7 mouse cellular contexts compared by ENCODE assay signal in the genomic region with DNA sequence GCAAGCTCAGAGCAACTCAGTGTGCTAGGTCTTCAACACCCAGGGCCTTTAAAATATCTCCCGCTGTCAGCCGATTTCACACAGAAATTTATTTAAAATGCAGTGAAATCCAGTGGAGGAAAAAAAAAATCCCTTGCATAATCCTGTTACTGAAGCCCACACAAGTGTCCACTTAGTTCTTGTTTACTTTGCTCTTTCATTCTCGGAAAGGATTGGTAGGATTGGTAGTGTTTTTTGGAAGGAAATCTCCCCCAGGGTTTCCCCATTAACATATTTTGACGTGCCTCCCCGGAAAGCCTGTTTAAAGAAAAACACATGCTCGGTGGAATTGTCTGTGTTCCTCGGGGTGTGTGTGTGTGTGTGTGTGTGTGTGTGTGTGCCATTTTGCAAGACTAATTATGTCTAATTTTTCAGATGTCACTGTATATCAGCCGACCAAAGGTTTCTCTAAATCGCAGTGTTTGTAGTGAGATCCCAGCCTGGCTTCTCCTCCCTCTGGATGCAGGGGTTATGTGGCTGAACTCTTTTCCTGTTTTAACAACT. TPM values are rescaled to one million over a fixed set of nuclear protein-coding genes. Genes with fewer than 3 reads are reported as not detected.
DNase-seq lines count a peak whose midpoint lies in the region; ATAC-seq and TF ChIP-seq lines count a peak whose summit lies in the region.

No protein-coding gene starts in this region.

- H3K4me2 ChIP-seq in forebrain, embryonic 12.5 days: peak overlapping the region; percentile 92
- H3K4me2 ChIP-seq in myocyte (ENCODE audit: low read depth): peak overlapping the region; percentile 15

- H3ac ChIP-seq in myocyte (ENCODE audit: control insufficient read depth, insufficient read length): no peak overlapping the region

- no peaks in the 10 kb centered on the region for H3K79me2 ChIP-seq in myocyte (ENCODE audit: control insufficient read depth, insufficient read depth)

- DNase-seq in retina, embryonic 14.5 days (ENCODE audit: low spot score): peak; percentile 15
- DNase-seq in retina, postnatal 1 day: no peak
- DNase-seq in kidney, postnatal 14 days: peak; percentile 20
- DNase-seq in MN1 (ENCODE audit: low spot score): no peak
- DNase-seq in ovary, postnatal 36 days (ENCODE audit: low spot score): no peak

- H3K27ac ChIP-seq in forebrain, embryonic 12.5 days: no peak overlapping the region

- peak overlapping the region; percentile 51 for H3K9ac ChIP-seq in forebrain, embryonic 12.5 days

- H3K4me3 ChIP-seq in forebrain, embryonic 12.5 days (replicated peaks): peak overlapping the region; percentile 46
- H3K4me3 ChIP-seq in myocyte: no peak overlapping the region

- H3K36me3 ChIP-seq in forebrain, embryonic 12.5 days (replicated peaks): no peaks in the 10 kb centered on the region
- no peaks in the 10 kb centered on the region for H3K36me3 ChIP-seq in myocyte (ENCODE audit: control insufficient read depth, insufficient read depth)

- H3K4me1 ChIP-seq in forebrain, embryonic 12.5 days: peaks cover 16% of the 10 kb centered on the region

- WGBS in forebrain, embryonic 12.5 days: 9% methylated on average over 9 of the region's 9 CpGs

- H3K9me3 ChIP-seq in forebrain, embryonic 12.5 days: no peaks in the 10 kb centered on the region

- 0 out of 2 replicates have a peak, but pooled peaks have one; percentile 23 for ATAC-seq in forebrain, embryonic 12.5 days (ENCODE audit: low FRiP score)

- TF ChIP-seq POLR2A in myocyte (IDR thresholded peaks at IDR 0.05; ENCODE audit: insufficient read length, low read depth): no peak

- peaks cover 40% of the 10 kb centered on the region for H3K27me3 ChIP-seq in forebrain, embryonic 12.5 days
- peaks cover 8% of the 10 kb centered on the region for H3K27me3 ChIP-seq in myocyte (ENCODE audit: control insufficient read depth, insufficient read depth, insufficient read length)

TF ChIP-seq in myocyte, 11 proteins besides CTCF, POLR2A, EP300 and RAD21:
- TF ChIP-seq SRF (IDR thresholded peaks at IDR 0.05; ENCODE audit: control insufficient read depth, insufficient read length, low read depth): no peak
- TF ChIP-seq MYOD1 (IDR thresholded peaks at IDR 0.05; ENCODE audit: control insufficient read depth in 1 of 3, insufficient read length in 2 of 3, low read depth in 2 of 3): no peak
- TF ChIP-seq REST (IDR thresholded peaks at IDR 0.05; ENCODE audit: insufficient read depth, insufficient read length): no peak
- no peak for TF ChIP-seq CEBPB (IDR thresholded peaks at IDR 0.05; ENCODE audit: insufficient read depth, poor library complexity, severe bottlenecking)
- no peak for TF ChIP-seq MAX (IDR thresholded peaks at IDR 0.05; ENCODE audit: low read depth)
- no peak for TF ChIP-seq TCF3 (IDR thresholded peaks at IDR 0.05; ENCODE audit: insufficient read length, low read depth)
- TF ChIP-seq POLR2AphosphoS2 (IDR thresholded peaks at IDR 0.05; ENCODE audit: insufficient read length, low read depth): no peak
- TF ChIP-seq E2F4 (IDR thresholded peaks at IDR 0.05; ENCODE audit: insufficient read depth): no peak
- TF ChIP-seq USF1 (IDR thresholded peaks at IDR 0.05; ENCODE audit: low read depth): no peak
- no peak for TF ChIP-seq MYOG (IDR thresholded peaks at IDR 0.05; ENCODE audit: control insufficient read depth in 1 of 3, insufficient read depth in 1 of 3, insufficient read length in 2 of 3, low read depth in 2 of 3)
- no peak for TF ChIP-seq TCF12 (IDR thresholded peaks at IDR 0.05; ENCODE audit: insufficient read depth, poor library complexity, severe bottlenecking)

RNA-seq across cellular contexts. Expression of gene Cd302, which starts 1.0 kb away (rescaled TPM):
- 9.3 and 13.2 TPM in 2 replicates for polyA plus RNA-seq in forebrain, embryonic 12.5 days (2016; fragmentation: Nextera tagmentation; extraction: Ambion mirVana)
- 1.2 TPM for polyA plus RNA-seq in myocyte (2012; fragmentation: generic; extraction: Trizol)

Comparison
In these comparisons a context has a peak if more than half of its experiments do, and no peak if none do; other contexts are left out.
1. DNase-seq: peak in retina, embryonic 14.5 days (single experiment) and kidney, postnatal 14 days (single experiment); none in retina, postnatal 1 day (single experiment), MN1 (single experiment) and ovary, postnatal 36 days (single experiment).